In the genomic region with DNA sequence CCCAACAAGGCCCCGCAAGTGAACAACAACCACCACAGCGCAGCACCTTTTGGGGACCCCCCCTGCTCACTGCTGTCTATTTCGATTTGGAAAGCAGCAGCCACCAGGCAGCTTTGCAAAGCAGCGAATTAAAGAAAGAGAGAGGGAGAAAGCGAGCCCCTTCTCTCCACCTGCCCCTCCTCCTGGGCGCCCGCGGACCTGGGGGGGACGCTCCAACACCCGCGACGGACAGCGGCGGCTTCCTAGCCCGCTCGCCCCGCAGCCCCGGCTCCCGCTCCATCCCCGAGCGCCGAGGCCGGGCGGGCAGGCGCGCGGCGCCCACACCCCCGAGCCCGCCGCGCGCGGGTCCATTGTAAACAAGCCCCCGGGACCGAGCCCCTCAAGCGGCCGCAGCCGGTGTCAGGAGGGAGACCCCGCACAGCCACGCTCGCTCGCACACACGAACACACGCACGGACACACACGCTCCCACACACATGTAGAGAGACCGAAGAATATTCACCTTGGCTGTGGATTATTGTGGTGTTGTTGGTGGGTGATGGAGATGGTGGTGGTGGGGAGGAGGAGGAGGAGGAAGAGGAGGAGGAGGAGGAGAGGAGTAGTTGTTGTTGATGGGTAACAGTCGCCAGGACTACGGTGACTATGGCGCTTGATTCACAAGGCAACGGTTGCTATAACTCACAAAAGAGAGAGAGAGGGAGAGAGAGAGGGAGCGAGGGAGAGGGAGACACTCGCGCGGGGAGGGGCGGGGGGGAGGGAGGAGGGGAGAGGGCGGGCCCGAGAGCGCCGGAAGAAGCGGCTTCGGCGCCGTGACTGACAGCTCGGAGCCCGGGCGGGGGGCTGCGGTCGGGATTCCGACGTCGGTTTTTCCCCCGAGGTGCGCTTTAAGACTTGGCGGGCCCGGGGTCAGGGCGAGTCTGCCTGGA, we compare ENCODE assay signal across 8 mouse cellular contexts. TPM values are rescaled to one million over a fixed set of nuclear protein-coding genes. Genes with fewer than 3 reads are reported as not detected.
DNase-seq lines count a peak whose midpoint lies in the region; ATAC-seq and TF ChIP-seq lines count a peak whose summit lies in the region.

Gene Rfx3 (minus strand): TSS at position 696 of the 925 bp plus-strand sequence.

- H3K27ac ChIP-seq in embryonic facial prominence, embryonic 10.5 days (replicated peaks) = peak within 1 kb of the TSS; percentile 99
- H3K27ac ChIP-seq in kidney, adult 2 months (ENCODE audit: insufficient read depth, low read depth, low read length) = peak within 1 kb of the TSS; percentile 100
- peak within 1 kb of the TSS; percentile 99 for H3K27ac ChIP-seq in limb, embryonic 14.5 days (replicated peaks; ENCODE audit: low read depth, low read length)
- H3K27ac ChIP-seq in midbrain, embryonic 16.5 days (ENCODE audit: low read length) = peak within 1 kb of the TSS; percentile 100

- no peaks in the 10 kb centered on the region for H3K9me3 ChIP-seq in embryonic facial prominence, embryonic 10.5 days
- no peaks in the 10 kb centered on the region for H3K9me3 ChIP-seq in limb, embryonic 14.5 days (ENCODE audit: control insufficient read depth, low read length)
- H3K9me3 ChIP-seq in midbrain, embryonic 16.5 days (replicated peaks; ENCODE audit: control insufficient read depth, low read length, poor library complexity, severe bottlenecking) = no peaks in the 10 kb centered on the region

- DNase-seq in A20 (ENCODE audit: low read depth, low spot score) = peak; percentile 92
- DNase-seq in adrenal gland, adult 8-10 months = peak; percentile 24
- peak; percentile 92 for DNase-seq in embryonic facial prominence, embryonic 10.5 days (ENCODE audit: low spot score)
- peak; percentile 19 to 84 for DNase-seq in gastrocnemius, postnatal 4 days (ENCODE audit: low spot score in 2 of 2)
- peak; percentile 75 for DNase-seq in kidney, adult 2 months
- peak; percentile 88 for DNase-seq in limb, embryonic 14.5 days (ENCODE audit: low spot score)
- DNase-seq in spleen, postnatal 14 days (ENCODE audit: low spot score in 2 of 2) = peak; percentile 18 to 26

- H3K4me1 ChIP-seq in embryonic facial prominence, embryonic 10.5 days = peaks cover 10% of the 10 kb centered on the region; the same call in 1 of the 2 replicates
- peaks cover 3% of the 10 kb centered on the region; the same call in 1 of the 2 replicates for H3K4me1 ChIP-seq in kidney, adult 2 months (ENCODE audit: control insufficient read depth, insufficient read depth, low read length)
- no peaks in the 10 kb centered on the region; the same call in 1 of the 2 replicates for H3K4me1 ChIP-seq in limb, embryonic 14.5 days (ENCODE audit: control insufficient read depth, insufficient read depth, low read length)
- peaks cover 13% of the 10 kb centered on the region for H3K4me1 ChIP-seq in midbrain, embryonic 16.5 days (ENCODE audit: control insufficient read depth, insufficient read depth, low read length)

- peak within 1 kb of the TSS; percentile 87 for H3K9ac ChIP-seq in limb, embryonic 14.5 days (ENCODE audit: low read depth, low read length, severe bottlenecking)
- H3K9ac ChIP-seq in midbrain, embryonic 16.5 days (ENCODE audit: low read depth, low read length) = peak within 1 kb of the TSS; percentile 97

- TF ChIP-seq CTCF in kidney, adult 2 months (conservative IDR thresholded peaks at IDR 0.05; ENCODE audit: insufficient read depth, insufficient read length, low read depth, low read length) = no peak

- no peak for TF ChIP-seq POLR2A in kidney, adult 2 months (IDR thresholded peaks at IDR 0.05; ENCODE audit: low read depth, low read length)
- no peak for TF ChIP-seq POLR2A in limb, embryonic 14.5 days (IDR thresholded peaks at IDR 0.05; ENCODE audit: borderline replicate concordance, extremely low read depth, insufficient read depth, insufficient read length)

- H3K27me3 ChIP-seq in embryonic facial prominence, embryonic 10.5 days (replicated peaks; ENCODE audit: low read depth, poor library complexity, severe bottlenecking) = no peaks in the 10 kb centered on the region
- H3K27me3 ChIP-seq in kidney, adult 2 months (replicated peaks; ENCODE audit: control insufficient read depth, insufficient read depth, low read length) = no peaks in the 10 kb centered on the region
- H3K27me3 ChIP-seq in limb, embryonic 14.5 days (ENCODE audit: control insufficient read depth, insufficient read depth, low read length) = no peaks in the 10 kb centered on the region
- H3K27me3 ChIP-seq in midbrain, embryonic 16.5 days (ENCODE audit: control insufficient read depth, insufficient read depth, low read depth, low read length) = no peaks in the 10 kb centered on the region

- peak; percentile 87 for ATAC-seq in limb, embryonic 14.5 days (ENCODE audit: low FRiP score, low read depth)
- peak; percentile 91 for ATAC-seq in midbrain, embryonic 16.5 days

- peak within 1 kb of the TSS; percentile 95 for H3K4me3 ChIP-seq in embryonic facial prominence, embryonic 10.5 days
- peak within 1 kb of the TSS; percentile 98 for H3K4me3 ChIP-seq in kidney, adult 2 months (ENCODE audit: insufficient read depth, low read depth, low read length)
- H3K4me3 ChIP-seq in limb, embryonic 14.5 days (replicated peaks; ENCODE audit: low read length) = peak within 1 kb of the TSS; percentile 95
- peak within 1 kb of the TSS; percentile 92 for H3K4me3 ChIP-seq in midbrain, embryonic 16.5 days (ENCODE audit: low read depth, low read length)

- no peaks in the 10 kb centered on the region for H3K36me3 ChIP-seq in embryonic facial prominence, embryonic 10.5 days (replicated peaks)
- no peaks in the 10 kb centered on the region for H3K36me3 ChIP-seq in kidney, adult 2 months (ENCODE audit: control insufficient read depth, insufficient read depth, low read length)
- no peaks in the 10 kb centered on the region for H3K36me3 ChIP-seq in limb, embryonic 14.5 days (ENCODE audit: control insufficient read depth, insufficient read depth, low read length)
- H3K36me3 ChIP-seq in midbrain, embryonic 16.5 days (ENCODE audit: control insufficient read depth, insufficient read depth, low read length) = no peaks in the 10 kb centered on the region

- H3K4me2 ChIP-seq in limb, embryonic 14.5 days (replicated peaks; ENCODE audit: low read depth, low read length, severe bottlenecking) = peak within 1 kb of the TSS; percentile 67
- H3K4me2 ChIP-seq in midbrain, embryonic 16.5 days (ENCODE audit: low read length) = peak within 1 kb of the TSS; percentile 77

- whole genome bisulfite sequencing in embryonic facial prominence, embryonic 10.5 days = under 1% methylated on average over 78 of the region's 78 CpGs
- WGBS in kidney, adult 2 months = under 1% methylated on average over 78 of the region's 78 CpGs
- WGBS in limb, embryonic 14.5 days = under 1% methylated on average over 48 of the region's 78 CpGs
- WGBS in midbrain, embryonic 16.5 days = under 1% methylated on average over 62 of the region's 78 CpGs

RNA-seq across cellular contexts. Expression of gene Rfx3, which starts in this region (rescaled TPM):
- total RNA-seq in adrenal gland, adult 8-10 months (2022) = 1 to 10 TPM; 7.3 to 9.5 (median 8.2) TPM
- 18.4 and 19.2 TPM in 2 replicates for polyA plus RNA-seq in embryonic facial prominence, embryonic 10.5 days (2016; fragmentation: Nextera tagmentation; extraction: Ambion mirVana)
- total RNA-seq in gastrocnemius, postnatal 4 days (2021) = 1 to 10 TPM; 6.2 to 7.1 TPM
- polyA plus RNA-seq in kidney, adult 2 months (2012; rRNA removed) = 1.7 and 1.9 TPM in 2 replicates
- 5.7 and 6.6 TPM in 2 replicates for polyA plus RNA-seq in limb, embryonic 14.5 days (2012; rRNA removed)
- polyA plus RNA-seq in limb, embryonic 14.5 days (2014; fragmentation: Nextera tagmentation; extraction: Ambion mirVana) = 9.6 and 10.2 TPM in 2 replicates
- 29.7 and 32.4 TPM in 2 replicates for polyA plus RNA-seq in midbrain, embryonic 16.5 days (2015; fragmentation: Nextera tagmentation; extraction: Ambion mirVana)

Comparison
In these comparisons a context has a peak if more than half of its experiments do, and no peak if none do; other contexts are left out.
1. Peak in every context shown above with its lines: DNase-seq, ATAC-seq, H3K4me3 ChIP-seq and H3K27ac ChIP-seq.
2. DNase-seq: peak in every context shown above with its lines; median percentile 92 in A20; 92 in embryonic facial prominence, embryonic 10.5 days; 88 in limb, embryonic 14.5 days; 75 in kidney, adult 2 months; 52 in gastrocnemius, postnatal 4 days; 24 in adrenal gland, adult 8-10 months; 22 in spleen, postnatal 14 days.